Mouse (Mus musculus): ENCODE results near the gene Eps8l1.

GRCm38 (mm10) chr7:4518487-4518886, 58.0 kb downstream of the Eps8l1 start:
- TF ChIP-seq GATA1 (IDR thresholded peaks at IDR 0.05; ENCODE audit: low read length) (no peak), TAL1 (IDR thresholded peaks at IDR 0.05; ENCODE audit: low read length) (no peak)
